Mouse (Mus musculus): ENCODE data around the gene Rab36. TPM values are rescaled to one million over a fixed set of nuclear protein-coding genes. Genes with fewer than 3 reads are reported as not detected.

Rab36 gene
- polyA plus RNA-seq, 1 experiment from 2014 or later: 11.1 TPM

DNA sequence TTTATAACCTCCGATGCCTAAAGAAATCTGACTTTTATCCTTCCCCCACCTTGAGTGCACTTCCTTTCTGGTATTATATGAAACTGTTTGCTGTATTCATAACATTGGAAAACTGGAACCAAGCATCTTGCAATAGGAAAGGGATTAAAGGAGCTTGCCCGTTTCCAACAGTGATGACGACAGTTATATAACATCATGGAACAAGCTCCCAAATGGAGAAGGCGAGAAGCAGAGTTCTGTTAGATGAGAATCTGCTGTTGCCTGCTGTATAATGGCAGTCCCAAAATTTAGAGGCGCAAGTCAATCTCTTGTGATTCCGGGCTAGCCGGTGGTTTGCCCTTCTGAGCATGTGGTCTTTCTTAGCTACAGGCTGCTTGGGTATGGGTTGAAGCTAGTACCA lies 58.4 kb downstream of the Rab36 start:
- Histone ChIP-seq H3K4me1 (ENCODE audit: control insufficient read depth, insufficient read depth, low read length) (peaks cover 20% of the 10 kb centered on the region), H3K4me2 (ENCODE audit: low read length) (no peak overlapping the region), H3K27ac (ENCODE audit: low read depth, low read length) (no peak overlapping the region), H3K9me3 (replicated peaks; ENCODE audit: control insufficient read depth, low read length) (no peaks in the 10 kb centered on the region), H3K9ac (ENCODE audit: low read length) (no peak overlapping the region), H3K36me3 (ENCODE audit: control insufficient read depth, insufficient read depth, low read length) (no peaks in the 10 kb centered on the region), H3K27me3 (replicated peaks; ENCODE audit: control insufficient read depth, insufficient read depth, low read length) (no peaks in the 10 kb centered on the region), H3K4me3 (ENCODE audit: low read depth, low read length) (no peak overlapping the region)
- no peak for DNase-seq (ENCODE audit: low spot score)
- WGBS: 96% methylated on average over 7 of the region's 7 CpGs
- ATAC-seq: no peak

DNA sequence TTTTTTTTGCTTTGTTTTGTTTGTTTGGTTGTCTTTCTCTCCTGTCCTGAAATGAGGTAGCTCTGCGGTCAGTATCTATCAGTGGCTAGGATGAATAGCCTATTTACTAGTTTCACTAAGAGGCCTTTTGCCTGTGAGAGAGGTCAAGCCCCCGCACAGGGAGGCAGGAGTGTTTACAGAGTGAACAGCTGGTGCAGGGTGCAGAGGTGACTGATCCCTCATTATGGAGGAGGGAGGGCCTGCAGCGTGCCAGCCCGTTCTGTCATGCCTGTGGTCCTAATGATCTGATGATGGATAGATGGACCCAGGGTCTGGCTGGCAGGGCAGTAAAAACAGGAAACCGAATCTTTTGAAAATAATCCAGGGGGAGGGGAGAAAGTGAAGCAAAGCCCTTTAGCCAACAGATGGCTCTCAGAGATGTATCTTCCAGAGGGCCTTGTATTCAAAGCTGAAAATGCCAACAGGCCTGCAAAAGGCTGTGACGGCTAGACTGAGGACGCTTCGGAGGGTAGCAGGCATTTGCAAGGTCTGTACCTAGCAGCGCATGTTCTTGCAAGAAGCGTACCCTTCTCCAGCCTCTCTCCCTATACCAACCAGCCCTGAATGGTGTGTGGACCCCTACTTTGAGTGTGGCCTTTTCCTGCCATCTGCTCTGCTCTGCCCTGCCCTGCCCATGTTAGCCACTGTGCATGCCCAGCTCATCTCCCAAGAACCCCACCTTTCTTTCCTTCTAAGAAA lies 61.8 kb downstream of the Rab36 start:
- Histone ChIP-seq H3K9ac (ENCODE audit: low read length) (0 out of 2 replicates have a peak overlapping the region, but pooled peaks have one; percentile 0), H3K4me3 (ENCODE audit: low read depth, low read length) (no peak overlapping the region), H3K4me2 (ENCODE audit: low read length) (no peak overlapping the region), H3K27ac (ENCODE audit: low read depth, low read length) (peak overlapping the region; percentile 41; the same call in 1 of the 2 replicates), H3K4me1 (ENCODE audit: control insufficient read depth, insufficient read depth, low read length) (peaks cover 17% of the 10 kb centered on the region), H3K27me3 (replicated peaks; ENCODE audit: control insufficient read depth, insufficient read depth, low read length) (no peaks in the 10 kb centered on the region), H3K9me3 (replicated peaks; ENCODE audit: control insufficient read depth, low read length) (no peaks in the 10 kb centered on the region), H3K36me3 (ENCODE audit: control insufficient read depth, insufficient read depth, low read length) (no peaks in the 10 kb centered on the region)
- DNase-seq (ENCODE audit: low spot score): peak; percentile 41
- 45% methylated on average over 10 of the region's 10 CpGs for WGBS
- peak; percentile 60; the same call in 1 of the 2 replicates for ATAC-seq

- peaks cover 25% of the 10 kb centered on the region for H3K4me1 ChIP-seq (ENCODE audit: control insufficient read depth, insufficient read depth, low read length)
- WGBS: 77% methylated on average over 7 of the region's 7 CpGs
Measured at GRCm38 (mm10) chr10:75100298-75100697, 63.4 kb downstream of the Rab36 start.

GRCm38 (mm10) chr10:75103502-75103901 lies 66.6 kb downstream of the Rab36 start:
- Histone ChIP-seq H3K4me1 (ENCODE audit: control insufficient read depth, insufficient read depth, low read length) (peaks cover 29% of the 10 kb centered on the region), H3K9me3 (replicated peaks; ENCODE audit: control insufficient read depth, low read length) (no peaks in the 10 kb centered on the region), H3K27me3 (replicated peaks; ENCODE audit: control insufficient read depth, insufficient read depth, low read length) (no peaks in the 10 kb centered on the region), H3K27ac (ENCODE audit: low read depth, low read length) (no peak overlapping the region), H3K4me2 (ENCODE audit: low read length) (no peak overlapping the region), H3K9ac (ENCODE audit: low read length) (no peak overlapping the region), H3K36me3 (ENCODE audit: control insufficient read depth, insufficient read depth, low read length) (no peaks in the 10 kb centered on the region), H3K4me3 (ENCODE audit: low read depth, low read length) (no peak overlapping the region)
- WGBS: 90% methylated on average over 2 of the region's 2 CpGs
- DNase-seq (ENCODE audit: low spot score) (no peak), ATAC-seq (no peak)

More at GRCm38 (mm10) chr10:75100298-75100697, 63.4 kb downstream of the Rab36 start:
- H3K36me3 ChIP-seq (ENCODE audit: control insufficient read depth, insufficient read depth, low read length): no peaks in the 10 kb centered on the region
- H3K27ac ChIP-seq (ENCODE audit: low read depth, low read length): no peak overlapping the region
- no peak overlapping the region for H3K9ac ChIP-seq (ENCODE audit: low read length)
- no peaks in the 10 kb centered on the region for H3K27me3 ChIP-seq (replicated peaks; ENCODE audit: control insufficient read depth, insufficient read depth, low read length)
- peak; percentile 51 for DNase-seq (ENCODE audit: low spot score)
- no peak overlapping the region for H3K4me2 ChIP-seq (ENCODE audit: low read length)
- no peak overlapping the region for H3K4me3 ChIP-seq (ENCODE audit: low read depth, low read length)
- no peaks in the 10 kb centered on the region for H3K9me3 ChIP-seq (replicated peaks; ENCODE audit: control insufficient read depth, low read length)
- no peak for ATAC-seq

Other genes starting within 250 kb of the Rab36 start
- gene Gnaz, start 69.9 kb upstream of the Rab36 start, polyA plus RNA-seq (2014; fragmentation: Nextera tagmentation; extraction: Ambion mirVana): 23.7 and 32.9 TPM in 2 replicates
- gene Rsph14, start 4.5 kb upstream of the Rab36 start, polyA plus RNA-seq (2014; fragmentation: Nextera tagmentation; extraction: Ambion mirVana): 0.22 TPM in 1 of 2 replicates, not detected in the other
- 12.6 and 12.8 TPM in 2 replicates for gene Bcr, start 23.5 kb downstream of the Rab36 start, polyA plus RNA-seq (2014; fragmentation: Nextera tagmentation; extraction: Ambion mirVana)
- 24.3 and 29.6 TPM in 2 replicates for gene Specc1l, start 175.0 kb downstream of the Rab36 start, polyA plus RNA-seq (2014; fragmentation: Nextera tagmentation; extraction: Ambion mirVana)

Data from forebrain, embryonic 14.5 days (tissue).